Mouse (Mus musculus) CH12.LX (cell line): Measurements from ENCODE around the gene Chchd6. TPM values are rescaled to one million over a fixed set of nuclear protein-coding genes. Genes with fewer than 3 reads are reported as not detected.

Experiments used
- DNase-seq: peaks from one replicate; pipeline ENCODE4 v3.0.0-alpha.2; 2013; ENCODE audit errors: extremely low read depth
- H3K27ac ChIP-seq: 2 replicates; pipeline ENCODE4 v1.5.1; 2012; ENCODE audit warnings: low read depth, mild to moderate bottlenecking, control low read depth, moderate library complexity; ENCODE audit not compliant: insufficient read depth
- H3K27me3 ChIP-seq: replicated peaks from 2 replicates; pipeline ENCODE3; 2012; ENCODE audit warnings: inconsistent platforms
- H3K36me3 ChIP-seq, 2 experiments: replicated peaks in 1 of 2; 2 replicates each; pipeline versions ENCODE3 to v1.6.1; 2012; ENCODE audit warnings: inconsistent platforms in 1 of 2, low read length in 1 of 2, mild to moderate bottlenecking in 1 of 2, mixed read lengths in 1 of 2, moderate library complexity in 1 of 2; ENCODE audit not compliant: control insufficient read depth in 1 of 2, insufficient read depth in 1 of 2
- H3K4me1 ChIP-seq, 2 experiments: 2 replicates each; pipeline ENCODE4 v1.6.1; 2012; ENCODE audit warnings: inconsistent platforms in 1 of 2, moderate library complexity in 1 of 2; ENCODE audit not compliant: insufficient read depth in 2 of 2, control insufficient read depth in 1 of 2
- H3K4me2 ChIP-seq: 2 replicates; pipeline ENCODE4 v1.6.1; 2012; ENCODE audit warnings: low read depth, mild to moderate bottlenecking, control low read depth; ENCODE audit not compliant: poor library complexity, insufficient read depth, severe bottlenecking
- H3K4me3 ChIP-seq, 3 experiments: fragments of 150-350 bp in 1 of 3; sonication (generic) in 1 of 3; replicated peaks in 1 of 3; 2 replicates each; pipeline versions ENCODE3 to v1.5.1; 2011 to 2012; ENCODE audit warnings: low read depth in 2 of 3, low read length in 2 of 3, mild to moderate bottlenecking in 2 of 3, moderate library complexity in 2 of 3, control low read depth in 1 of 3, improper control_type of control experiment in 1 of 3, inconsistent platforms in 1 of 3, mixed read lengths in 1 of 3; ENCODE audit not compliant: poor library complexity in 1 of 3
- H3K79me2 ChIP-seq: replicated peaks from 2 replicates; pipeline ENCODE4 v1.6.1; 2012; ENCODE audit warnings: mild to moderate bottlenecking, moderate library complexity; ENCODE audit not compliant: control insufficient read depth, poor library complexity, insufficient read depth, severe bottlenecking; ENCODE audit errors: extremely low read depth
- H3K9ac ChIP-seq: 2 replicates; pipeline ENCODE4 v1.6.1; 2012; ENCODE audit warnings: low read depth, mild to moderate bottlenecking, control low read depth, moderate library complexity; ENCODE audit not compliant: insufficient read depth
- H3K9me3 ChIP-seq: replicated peaks from 2 replicates; pipeline ENCODE3; 2012; ENCODE audit warnings: low read length, inconsistent platforms, mixed read lengths
- CHD1 ChIP-seq: IDR thresholded peaks from 2 replicates; pipeline ENCODE4 v1.6.1; 2012; ENCODE audit warnings: low read depth, low read length, improper control_type of control experiment, inconsistent platforms
- CHD2 ChIP-seq: IDR thresholded peaks from 2 replicates; pipeline ENCODE4 v1.6.1; 2011; ENCODE audit warnings: low read length, improper control_type of control experiment
- E2F4 ChIP-seq: IDR thresholded peaks from 2 replicates; pipeline ENCODE4 v1.6.1; 2011; ENCODE audit warnings: low read depth, low read length, improper control_type of control experiment; ENCODE audit not compliant: insufficient replicate concordance
- ELF1 ChIP-seq: IDR thresholded peaks from 2 replicates; pipeline ENCODE4 v1.6.1; 2014; ENCODE audit warnings: low read depth, mild to moderate bottlenecking, inconsistent platforms, low read length, improper control_type of control experiment
- GABPA ChIP-seq: IDR thresholded peaks from 2 replicates; pipeline ENCODE4 v1.6.1; 2012; ENCODE audit warnings: low read depth, low read length, improper control_type of control experiment, inconsistent platforms; ENCODE audit not compliant: insufficient replicate concordance
- IRF4 ChIP-seq: IDR thresholded peaks from 2 replicates; pipeline ENCODE4 v1.6.1; 2014; ENCODE audit warnings: low read depth, mild to moderate bottlenecking, inconsistent platforms, low read length, improper control_type of control experiment
- JUN ChIP-seq: IDR thresholded peaks from 2 replicates; pipeline ENCODE4 v1.6.1; 2011; ENCODE audit warnings: low read depth, mild to moderate bottlenecking, low read length, improper control_type of control experiment, moderate library complexity; ENCODE audit not compliant: insufficient read depth
- JUND ChIP-seq: conservative IDR thresholded peaks from 2 replicates; pipeline ENCODE4 v1.6.1; 2011; ENCODE audit warnings: low read depth, low read length, improper control_type of control experiment
- MAFK ChIP-seq: IDR thresholded peaks from 2 replicates; pipeline ENCODE4 v1.6.1; 2011; ENCODE audit warnings: low read length, improper control_type of control experiment; ENCODE audit not compliant: insufficient replicate concordance
- MAX ChIP-seq: IDR thresholded peaks from 2 replicates; pipeline ENCODE4 v1.6.1; 2011; ENCODE audit warnings: low read length, improper control_type of control experiment
- MXI1 ChIP-seq: IDR thresholded peaks from 2 replicates; pipeline ENCODE4 v1.6.1; 2011; ENCODE audit warnings: mild to moderate bottlenecking, low read depth, low read length, improper control_type of control experiment
- MYC ChIP-seq: IDR thresholded peaks from 2 replicates; pipeline ENCODE4 v1.6.1; 2011; ENCODE audit warnings: low read depth, mild to moderate bottlenecking, improper control_type of control experiment, low read length
- NRF1 ChIP-seq: IDR thresholded peaks from 2 replicates; pipeline ENCODE4 v1.6.1; 2014; ENCODE audit warnings: low read depth, mild to moderate bottlenecking, inconsistent platforms, low read length, improper control_type of control experiment, moderate library complexity
- PAX5 ChIP-seq: IDR thresholded peaks from 2 replicates; pipeline ENCODE4 v1.6.1; 2012; ENCODE audit warnings: low read length, inconsistent platforms, mixed read lengths
- POLR2A ChIP-seq: IDR thresholded peaks from 2 replicates; pipeline ENCODE4 v1.6.1; 2011; ENCODE audit warnings: low read depth, mild to moderate bottlenecking, improper control_type of control experiment, low read length
- POLR2AphosphoS2 ChIP-seq: IDR thresholded peaks from 2 replicates; pipeline ENCODE4 v1.6.1; 2011; ENCODE audit warnings: low read depth, low read length, improper control_type of control experiment
- RAD21 ChIP-seq: IDR thresholded peaks from 2 replicates; pipeline ENCODE4 v1.6.1; 2011; ENCODE audit warnings: low read depth, mild to moderate bottlenecking, low read length, improper control_type of control experiment, moderate library complexity
- RCOR1 ChIP-seq: conservative IDR thresholded peaks from 2 replicates; pipeline ENCODE4 v1.6.1; 2012; ENCODE audit warnings: low read depth, mild to moderate bottlenecking, inconsistent platforms, low read length, improper control_type of control experiment
- SMC3 ChIP-seq: IDR thresholded peaks from 2 replicates; pipeline ENCODE4 v1.6.1; 2011; ENCODE audit warnings: low read depth, low read length, improper control_type of control experiment
- TCF12 ChIP-seq: IDR thresholded peaks from 2 replicates; pipeline ENCODE4 v1.6.1; 2014; ENCODE audit warnings: low read depth, mild to moderate bottlenecking, inconsistent platforms, low read length, improper control_type of control experiment
- UBTF ChIP-seq: IDR thresholded peaks from 2 replicates; pipeline ENCODE4 v1.6.1; 2012; ENCODE audit warnings: low read depth, mild to moderate bottlenecking, inconsistent platforms, low read length, improper control_type of control experiment, moderate library complexity
- USF1 ChIP-seq: IDR thresholded peaks from 2 replicates; pipeline ENCODE4 v1.6.1; 2014; ENCODE audit warnings: low read depth, mild to moderate bottlenecking, inconsistent platforms, low read length, improper control_type of control experiment
- ZC3H11A ChIP-seq: IDR thresholded peaks from 2 replicates; pipeline ENCODE4 v1.6.1; 2012; ENCODE audit warnings: low read depth, mild to moderate bottlenecking, inconsistent platforms, low read length, improper control_type of control experiment
- ZMIZ1 ChIP-seq: IDR thresholded peaks from 2 replicates; pipeline ENCODE4 v1.6.1; 2012; ENCODE audit warnings: low read depth, mild to moderate bottlenecking, inconsistent platforms, low read length, improper control_type of control experiment
- dilution Hi-C: fragments of 300-500 bp; cut with MboI; formaldehyde crosslinking; loops from 2 replicates; pipeline ENCODE4 v1.14.3; 2020; ENCODE audit warnings: low sequenced_read_pairs; ENCODE audit not compliant: extremely low pct_unique_long_range_greater_than_20kb, extremely low pct_ligation_motif_present
- in situ Hi-C: fragments of 300-500 bp; cut with MboI; formaldehyde crosslinking; loops from 3 replicates; pipeline ENCODE4 v1.14.3; 2019; ENCODE audit warnings: low sequenced_read_pairs, low pct_ligation_motif_present, low pct_unique_long_range_greater_than_20kb, mixed read lengths
- polyA plus RNA-seq: library from polyadenylated mRNA; unstranded; fragments of >175 nt; gene quantifications from 2 replicates; pipeline ENCODE4 v1.2.1, GENCODE M21; 2012; ENCODE audit warnings: low read depth; ENCODE audit not compliant: insufficient read length
- total RNA-seq, 2 experiments: library from RNA; depleted of rRNA; stranded (reverse); fragments of 300-350 nt in 1 of 2; fragments of >200 nt in 1 of 2; gene quantifications; 2 replicates each; pipeline ENCODE4 v1.2.3; 2012 to 2014

Gene Chchd6
- total and polyA plus RNA-seq, 3 experiments, result 33.3 to 41.5 (median 41.3) TPM

GRCm38 (mm10) chr6:89547951-89548350 is 47.5 kb downstream of the Chchd6 start:
- TF ChIP-seq PAX5, result no peak
- no peak for TF ChIP-seq JUND
- TF ChIP-seq NRF1, result no peak
- no peak for TF ChIP-seq POLR2AphosphoS2
- TF ChIP-seq MXI1, result no peak
- no peak for TF ChIP-seq USF1
- no peak for TF ChIP-seq POLR2A
- TF ChIP-seq SMC3, result no peak
- in situ Hi-C loops, result no loop called here

GRCm38 (mm10) chr6:89538102-89538751 is 57.2 kb downstream of the Chchd6 start:
- dilution Hi-C loops (no loop called here), in situ Hi-C loops (no loop called here)
- H3K4me2 ChIP-seq, result no peak overlapping the region
- peaks cover 0 to 2% of the 10 kb centered on the region in 2 experiments for H3K36me3 ChIP-seq
- no peak overlapping the region for H3K9ac ChIP-seq
- no peaks in the 10 kb centered on the region for H3K79me2 ChIP-seq
- H3K27me3 ChIP-seq, result no peaks in the 10 kb centered on the region
- H3K27ac ChIP-seq, result no peak overlapping the region
- H3K9me3 ChIP-seq, result no peaks in the 10 kb centered on the region
- H3K4me1 ChIP-seq, result no peaks in the 10 kb centered on the region
- no peak for DNase-seq
- no peak overlapping the region for H3K4me3 ChIP-seq
- TF ChIP-seq CHD2 (no peak), CHD1 (no peak), ELF1 (no peak), RCOR1 (no peak), RAD21 (no peak), MAX (no peak), IRF4 (no peak), E2F4 (no peak), MAFK (no peak), MYC (no peak), ZC3H11A (no peak), JUND (no peak), GABPA (no peak), TCF12 (no peak), JUN (no peak), ZMIZ1 (no peak), UBTF (no peak)
- TF ChIP-seq, all 38 proteins: peak for 0

More at GRCm38 (mm10) chr6:89547951-89548350, 47.5 kb downstream of the Chchd6 start:
- no peak overlapping the region for H3K9ac ChIP-seq
- H3K79me2 ChIP-seq, result no peaks in the 10 kb centered on the region
- peaks cover 0 to 7% of the 10 kb centered on the region in 2 experiments for H3K36me3 ChIP-seq
- H3K4me1 ChIP-seq, result peaks cover 7 to 21% of the 10 kb centered on the region in 2 experiments
- H3K4me2 ChIP-seq, result no peak overlapping the region
- H3K9me3 ChIP-seq, result no peaks in the 10 kb centered on the region
- no peak for DNase-seq
- H3K27me3 ChIP-seq, result no peaks in the 10 kb centered on the region
- H3K27ac ChIP-seq, result no peak overlapping the region
- dilution Hi-C loops, result no loop called here
- H3K4me3 ChIP-seq, result no peak overlapping the region
